Mouse (Mus musculus) erythroblast, embryonic 14.5 days (primary cell): ENCODE data around the gene Ano1.

Experiments used
- GATA1 ChIP-seq: IDR thresholded peaks from 2 replicates; pipeline ENCODE4 v1.6.1; 2012; ENCODE audit warnings: low read length, inconsistent platforms, mixed read lengths
- TAL1 ChIP-seq: IDR thresholded peaks from 3 replicates; pipeline ENCODE4 v1.6.1; 2012; ENCODE audit warnings: low read length, inconsistent platforms, mixed read lengths

GRCm38 (mm10) chr7:144791426-144791825, 39.7 kb upstream of the Ano1 start:
- TF ChIP-seq GATA1 (no peak), TAL1 (no peak)
